In the genomic region with DNA sequence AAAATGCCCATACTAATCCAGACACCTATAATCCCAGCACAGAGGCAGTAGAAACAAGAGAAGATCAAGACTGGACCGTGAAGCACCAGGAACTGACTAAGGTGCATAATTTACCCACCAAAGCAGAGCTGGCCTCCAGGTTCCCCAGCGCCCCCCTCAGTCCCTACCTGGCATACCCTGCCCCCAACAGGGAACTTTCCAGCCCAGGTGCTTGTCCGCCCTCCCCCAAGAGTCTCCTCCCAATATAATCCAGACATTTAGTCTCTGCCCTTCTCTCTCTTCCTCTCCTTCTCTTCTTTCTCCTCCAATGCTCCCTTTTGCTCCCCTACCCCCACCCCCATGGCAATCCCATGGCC, we compare ENCODE assay signal across 23 mouse cellular contexts. TPM values are rescaled to one million over a fixed set of nuclear protein-coding genes. Genes with fewer than 3 reads are reported as not detected.
DNase-seq lines count a peak whose midpoint lies in the region; ATAC-seq and TF ChIP-seq lines count a peak whose summit lies in the region.
"Had no signal": no experiment of that assay in that cellular context is flagged by ENCODE, and none has a peak within 500 bp of the region (broad histone marks: within the 10 kb centered on the region; RNA-seq: fewer than 3 reads in every experiment).

No protein-coding gene starts in this region.

- no peaks in the 10 kb centered on the region for H3K27me3 ChIP-seq in forebrain, embryonic 10.5 days (ENCODE audit: poor library complexity, severe bottlenecking)
- H3K27me3 ChIP-seq in forebrain, embryonic 16.5 days (replicated peaks; ENCODE audit: control insufficient read depth, insufficient read depth, low read length), result no peaks in the 10 kb centered on the region
- no peaks in the 10 kb centered on the region for H3K27me3 ChIP-seq in lung, embryonic 14.5 days (ENCODE audit: insufficient read depth, low read length)
- H3K27me3 ChIP-seq in stomach, embryonic 15.5 days (replicated peaks), result no peaks in the 10 kb centered on the region
- H3K27me3 ChIP-seq: forebrain, embryonic 12.5 days; hindbrain, embryonic 12.5 days; kidney, embryonic 15.5 days; limb, embryonic 12.5 days; neural tube, embryonic 15.5 days had no signal

- no peak overlapping the region for H3K4me3 ChIP-seq in forebrain, embryonic 10.5 days
- no peak overlapping the region for H3K4me3 ChIP-seq in forebrain, embryonic 16.5 days (replicated peaks; ENCODE audit: low read length)
- H3K4me3 ChIP-seq in lung, embryonic 14.5 days (ENCODE audit: low read depth, low read length), result no peak overlapping the region
- no peak overlapping the region for H3K4me3 ChIP-seq in stomach, embryonic 15.5 days (replicated peaks)
- H3K4me3 ChIP-seq: forebrain, embryonic 12.5 days; heart, adult 2 months; hindbrain, embryonic 12.5 days; kidney, embryonic 15.5 days; limb, embryonic 12.5 days; megakaryocyte, embryonic 14.5 days; neural tube, embryonic 15.5 days had no signal

- H3K36me3 ChIP-seq in forebrain, embryonic 10.5 days (replicated peaks), result peaks cover 2% of the 10 kb centered on the region
- H3K36me3 ChIP-seq in forebrain, embryonic 16.5 days (ENCODE audit: control insufficient read depth, insufficient read depth), result no peaks in the 10 kb centered on the region
- no peaks in the 10 kb centered on the region for H3K36me3 ChIP-seq in lung, embryonic 14.5 days (ENCODE audit: insufficient read depth)
- H3K36me3 ChIP-seq in stomach, embryonic 15.5 days, result no peaks in the 10 kb centered on the region
- H3K36me3 ChIP-seq: forebrain, embryonic 12.5 days; hindbrain, embryonic 12.5 days; kidney, embryonic 15.5 days; limb, embryonic 12.5 days; neural tube, embryonic 15.5 days had no signal

- no peak overlapping the region for H3K4me2 ChIP-seq in forebrain, embryonic 16.5 days (ENCODE audit: low read length)
- H3K4me2 ChIP-seq in lung, embryonic 14.5 days, result no peak overlapping the region
- H3K4me2 ChIP-seq in stomach, embryonic 15.5 days, result no peak overlapping the region
- H3K4me2 ChIP-seq: forebrain, embryonic 12.5 days; hindbrain, embryonic 12.5 days; kidney, embryonic 15.5 days; limb, embryonic 12.5 days; neural tube, embryonic 15.5 days had no signal

- H3K9me3 ChIP-seq in forebrain, embryonic 10.5 days, result no peaks in the 10 kb centered on the region
- H3K9me3 ChIP-seq in forebrain, embryonic 16.5 days (ENCODE audit: control insufficient read depth, low read length), result no peaks in the 10 kb centered on the region
- no peaks in the 10 kb centered on the region for H3K9me3 ChIP-seq in lung, embryonic 14.5 days (ENCODE audit: low read depth, low read length)
- no peaks in the 10 kb centered on the region for H3K9me3 ChIP-seq in stomach, embryonic 15.5 days
- H3K9me3 ChIP-seq: forebrain, embryonic 12.5 days; hindbrain, embryonic 12.5 days; kidney, embryonic 15.5 days; limb, embryonic 12.5 days; megakaryocyte, embryonic 14.5 days; neural tube, embryonic 15.5 days had no signal

- peak overlapping the region; percentile 35; the same call in 1 of the 2 replicates for H3K27ac ChIP-seq in forebrain, embryonic 10.5 days
- no peak overlapping the region for H3K27ac ChIP-seq in forebrain, embryonic 16.5 days (ENCODE audit: low read length)
- H3K27ac ChIP-seq in lung, embryonic 14.5 days (ENCODE audit: low read depth), result peak overlapping the region; percentile 46; the same call in 1 of the 2 replicates
- H3K27ac ChIP-seq in stomach, embryonic 15.5 days, result peak overlapping the region; percentile 64; the same call in 1 of the 2 replicates
- H3K27ac ChIP-seq: forebrain, embryonic 12.5 days; heart, adult 2 months; hindbrain, embryonic 12.5 days; limb, embryonic 12.5 days; liver, embryonic 14.5 days; neural tube, embryonic 15.5 days had no signal

- no peak for TF ChIP-seq CTCF in lung, embryonic 14.5 days (IDR thresholded peaks at IDR 0.05; ENCODE audit: low read depth)

- ATAC-seq in forebrain, embryonic 16.5 days, result no peak
- ATAC-seq in lung, embryonic 14.5 days (ENCODE audit: insufficient read depth), result no peak
- ATAC-seq in stomach, embryonic 15.5 days (ENCODE audit: insufficient read depth, low FRiP score, low read depth), result no peak
- no peak for ATAC-seq in erythroid progenitor cell, adult 5-6 weeks (replicated peaks; ENCODE audit: low FRiP score, poor library complexity, severe bottlenecking)
- ATAC-seq: midbrain, embryonic 16.5 days had no signal

- H3K4me1 ChIP-seq in forebrain, embryonic 10.5 days, result peaks cover 37% of the 10 kb centered on the region
- peaks cover 12% of the 10 kb centered on the region for H3K4me1 ChIP-seq in forebrain, embryonic 16.5 days (replicated peaks; ENCODE audit: control insufficient read depth, insufficient read depth, low read length)
- peaks cover 6% of the 10 kb centered on the region; the same call in 1 of the 2 replicates for H3K4me1 ChIP-seq in lung, embryonic 14.5 days (ENCODE audit: insufficient read depth)
- H3K4me1 ChIP-seq in stomach, embryonic 15.5 days, result 0 out of 2 replicates have a peak, but pooled peaks cover 4% of the 10 kb centered on the region

- DNase-seq in forebrain, embryonic 10.5 days (ENCODE audit: extremely low spot score, low spot score), result no peak
- DNase-seq in lung, embryonic 14.5 days, result no peak
- no peak for DNase-seq in lung, postnatal 14 days
- peak; percentile 42 for DNase-seq in R1 (ENCODE audit: low read depth, low spot score)
- no peak for DNase-seq in layer of hippocampus, adult 11-12 months (ENCODE audit: low spot score)
- DNase-seq: cerebellum, adult 18-20 months; cerebellum, postnatal 25 days; embryo, embryonic 11 days; heart, adult 2 months; heart, postnatal 10 days; kidney, postnatal 4 days; spleen, adult 18-20 months had no signal

- 59% methylated on average over 3 of the region's 3 CpGs for WGBS in forebrain, embryonic 10.5 days
- WGBS in forebrain, embryonic 16.5 days, result 65% methylated on average over 3 of the region's 3 CpGs
- 38% methylated on average over 3 of the region's 3 CpGs for WGBS in lung, embryonic 14.5 days
- 55% methylated on average over 3 of the region's 3 CpGs for WGBS in stomach, embryonic 15.5 days

- no peak overlapping the region for H3K9ac ChIP-seq in forebrain, embryonic 16.5 days (replicated peaks; ENCODE audit: low read depth, low read length)
- no peak overlapping the region for H3K9ac ChIP-seq in lung, embryonic 14.5 days
- H3K9ac ChIP-seq in stomach, embryonic 15.5 days, result no peak overlapping the region
- H3K9ac ChIP-seq: forebrain, embryonic 12.5 days; hindbrain, embryonic 12.5 days; kidney, embryonic 15.5 days; limb, embryonic 12.5 days; liver, embryonic 14.5 days; neural tube, embryonic 15.5 days had no signal

RNA-seq across cellular contexts. Expression of gene Ect2, which starts 2.9 kb away (rescaled TPM):
- 110 and 121 TPM in 2 replicates for polyA plus RNA-seq in forebrain, embryonic 10.5 days (2016; fragmentation: Nextera tagmentation; extraction: Ambion mirVana)
- 26.2 and 37.0 TPM in 2 replicates for polyA plus RNA-seq in forebrain, embryonic 16.5 days (2015; fragmentation: Nextera tagmentation; extraction: Ambion mirVana)
- 73.3 and 82.0 TPM in 2 replicates for polyA plus RNA-seq in lung, embryonic 14.5 days (2014; fragmentation: Nextera tagmentation; extraction: Ambion mirVana)
- 43.5 and 46.2 TPM in 2 replicates for polyA plus RNA-seq in stomach, embryonic 15.5 days (2015; fragmentation: Nextera tagmentation; extraction: Ambion mirVana)
- 188 and 294 TPM in 2 replicates for total RNA-seq in erythroid progenitor cell, adult 5-6 weeks (2015; ENCODE audit: low replicate concordance)
- 311 and 332 TPM in 2 replicates for total RNA-seq in erythroid progenitor cell, adult 5-6 weeks (2017; ENCODE audit: low replicate concordance)

RNA-seq across cellular contexts. Expression of gene Nceh1, which starts 26.2 kb away (rescaled TPM):
- polyA plus RNA-seq in forebrain, embryonic 10.5 days (2016; fragmentation: Nextera tagmentation; extraction: Ambion mirVana), result 5.0 and 5.6 TPM in 2 replicates
- 6.7 and 8.5 TPM in 2 replicates for polyA plus RNA-seq in forebrain, embryonic 16.5 days (2015; fragmentation: Nextera tagmentation; extraction: Ambion mirVana)
- polyA plus RNA-seq in lung, embryonic 14.5 days (2014; fragmentation: Nextera tagmentation; extraction: Ambion mirVana), result 4.1 and 6.8 TPM in 2 replicates
- 8.3 and 9.4 TPM in 2 replicates for polyA plus RNA-seq in stomach, embryonic 15.5 days (2015; fragmentation: Nextera tagmentation; extraction: Ambion mirVana)
- total RNA-seq in erythroid progenitor cell, adult 5-6 weeks (2015; ENCODE audit: low replicate concordance), result 3.8 and 15.5 TPM in 2 replicates
- 4.1 and 7.3 TPM in 2 replicates for total RNA-seq in erythroid progenitor cell, adult 5-6 weeks (2017; ENCODE audit: low replicate concordance)
